Mouse (Mus musculus): ENCODE measurements around the gene Ap1ar. TPM values are rescaled to one million over a fixed set of nuclear protein-coding genes. Genes with fewer than 3 reads are reported as not detected.

Ap1ar gene
- polyA plus RNA-seq, 1 experiment from 2014 or later, result 38.3 TPM

DNA sequence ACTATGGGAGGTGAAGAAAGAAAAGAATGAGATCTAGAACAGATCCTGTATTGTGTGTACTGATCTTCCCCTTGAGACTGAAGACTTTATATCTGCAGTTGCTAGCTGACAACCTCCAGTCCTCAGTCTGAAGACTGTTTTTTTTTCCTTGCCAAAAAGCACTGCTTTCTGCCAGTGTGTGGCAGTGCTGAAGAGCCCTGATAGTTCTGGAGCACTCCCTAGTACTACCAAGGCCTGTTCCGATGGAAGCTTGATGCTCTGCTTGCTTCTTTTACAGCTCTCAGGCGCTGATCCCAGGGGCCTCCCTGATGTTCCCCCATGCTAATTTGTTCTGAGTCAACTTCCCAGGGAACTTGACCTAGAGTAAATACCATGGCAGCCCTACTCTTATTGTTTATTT is 26.9 kb upstream of the Ap1ar start:
- H3K9me3 ChIP-seq (ENCODE audit: control insufficient read depth, low read length), result no peaks in the 10 kb centered on the region
- WGBS, result 37% methylated on average over 2 of the region's 2 CpGs
- no peak overlapping the region for H3K27ac ChIP-seq (ENCODE audit: low read length)
- H3K36me3 ChIP-seq (ENCODE audit: control insufficient read depth, insufficient read depth, low read length), result no peaks in the 10 kb centered on the region
- peaks cover 10% of the 10 kb centered on the region; the same call in 1 of the 2 replicates for H3K4me1 ChIP-seq (replicated peaks; ENCODE audit: control insufficient read depth, insufficient read depth, low read length)
- H3K9ac ChIP-seq (ENCODE audit: low read length), result no peak overlapping the region
- no peak for ATAC-seq (ENCODE audit: low read depth)
- no peaks in the 10 kb centered on the region for H3K27me3 ChIP-seq (ENCODE audit: control insufficient read depth, insufficient read depth, low read depth, low read length)
- no peak overlapping the region for H3K4me2 ChIP-seq (ENCODE audit: low read depth, low read length)
- no peak overlapping the region for H3K4me3 ChIP-seq (ENCODE audit: low read length)

DNA sequence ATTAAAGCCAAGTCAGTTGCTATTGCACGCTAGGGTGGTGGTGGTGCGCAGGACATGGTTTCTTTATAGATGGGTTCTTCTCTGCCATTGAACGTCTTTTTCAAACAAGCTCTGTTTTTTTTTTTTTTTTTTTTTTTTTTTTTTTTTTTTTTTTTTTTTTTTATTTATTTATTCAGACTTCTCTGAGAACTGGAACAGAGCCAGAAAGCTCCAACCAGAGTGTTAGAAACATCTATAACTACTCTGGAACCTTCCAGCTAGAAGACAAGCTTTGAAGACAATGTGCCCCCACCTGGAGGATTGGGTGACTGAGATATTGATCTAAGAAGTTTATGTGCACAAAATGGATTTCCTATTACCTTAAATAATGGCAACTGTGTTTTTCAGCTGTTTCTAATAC is 26.2 kb upstream of the Ap1ar start:
- no peaks in the 10 kb centered on the region for H3K9me3 ChIP-seq (ENCODE audit: control insufficient read depth, low read length)
- 41% methylated on average over 3 of the region's 3 CpGs for WGBS
- no peaks in the 10 kb centered on the region for H3K36me3 ChIP-seq (ENCODE audit: control insufficient read depth, insufficient read depth, low read length)
- H3K4me2 ChIP-seq (ENCODE audit: low read depth, low read length), result no peak overlapping the region
- H3K27me3 ChIP-seq (ENCODE audit: control insufficient read depth, insufficient read depth, low read depth, low read length), result no peaks in the 10 kb centered on the region
- no peak overlapping the region for H3K9ac ChIP-seq (ENCODE audit: low read length)
- ATAC-seq (ENCODE audit: low read depth), result no peak
- peaks cover 7% of the 10 kb centered on the region; the same call in 1 of the 2 replicates for H3K4me1 ChIP-seq (replicated peaks; ENCODE audit: control insufficient read depth, insufficient read depth, low read length)
- H3K27ac ChIP-seq (ENCODE audit: low read length), result no peak overlapping the region
- H3K4me3 ChIP-seq (ENCODE audit: low read length), result no peak overlapping the region

DNA sequence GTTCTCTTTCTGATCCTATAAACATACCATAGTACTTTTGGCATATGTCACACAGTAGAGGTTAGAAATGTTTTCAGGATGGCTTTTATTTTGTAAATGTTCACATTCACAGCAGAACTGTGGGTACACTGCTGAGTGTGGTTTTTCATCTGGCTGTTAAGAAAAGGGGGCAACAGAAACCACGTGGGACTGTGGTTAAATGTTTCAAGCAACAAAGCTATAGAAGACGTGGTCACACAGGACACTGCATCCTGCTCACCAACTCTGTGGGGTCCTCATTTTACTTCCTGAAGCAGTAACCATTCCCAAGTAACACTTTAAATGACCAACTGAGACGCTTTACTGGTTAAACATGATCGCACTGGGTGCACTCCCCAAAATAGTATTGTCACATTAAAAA is 25.2 kb upstream of the Ap1ar start:
- Histone ChIP-seq H3K9me3 (ENCODE audit: control insufficient read depth, low read length) (no peaks in the 10 kb centered on the region), H3K4me1 (replicated peaks; ENCODE audit: control insufficient read depth, insufficient read depth, low read length) (peaks cover 7% of the 10 kb centered on the region; the same call in 1 of the 2 replicates), H3K4me3 (ENCODE audit: low read length) (no peak overlapping the region), H3K36me3 (ENCODE audit: control insufficient read depth, insufficient read depth, low read length) (no peaks in the 10 kb centered on the region), H3K27me3 (ENCODE audit: control insufficient read depth, insufficient read depth, low read depth, low read length) (no peaks in the 10 kb centered on the region), H3K27ac (ENCODE audit: low read length) (no peak overlapping the region), H3K4me2 (ENCODE audit: low read depth, low read length) (no peak overlapping the region), H3K9ac (ENCODE audit: low read length) (no peak overlapping the region)
- 66% methylated on average over 4 of the region's 4 CpGs for WGBS
- ATAC-seq (ENCODE audit: low read depth), result no peak

DNA sequence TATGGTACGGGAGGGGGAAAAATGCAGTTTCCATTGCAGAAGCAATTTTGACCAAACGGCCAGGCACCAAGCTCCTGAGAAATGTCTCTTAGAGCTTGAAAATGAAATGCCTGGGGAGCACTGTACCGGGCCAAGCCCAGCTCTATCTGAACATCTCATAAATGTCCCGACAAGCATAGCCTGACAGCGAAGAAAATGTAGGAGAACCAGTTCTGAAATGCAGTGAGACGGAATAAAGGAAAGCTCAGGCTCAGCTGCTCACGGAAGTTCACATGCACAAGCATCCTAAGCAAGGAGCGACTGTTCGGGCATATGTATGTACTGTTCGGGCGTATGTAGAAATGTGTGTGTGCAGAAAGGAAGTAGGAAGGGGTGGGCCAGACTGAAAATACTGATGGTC is 24.0 kb upstream of the Ap1ar start:
- Histone ChIP-seq H3K4me1 (replicated peaks; ENCODE audit: control insufficient read depth, insufficient read depth, low read length) (0 out of 2 replicates have a peak, but pooled peaks cover under 1% of the 10 kb centered on the region), H3K27ac (ENCODE audit: low read length) (no peak overlapping the region), H3K9me3 (ENCODE audit: control insufficient read depth, low read length) (no peaks in the 10 kb centered on the region), H3K4me2 (ENCODE audit: low read depth, low read length) (no peak overlapping the region), H3K4me3 (ENCODE audit: low read length) (no peak overlapping the region), H3K9ac (ENCODE audit: low read length) (no peak overlapping the region), H3K27me3 (ENCODE audit: control insufficient read depth, insufficient read depth, low read depth, low read length) (no peaks in the 10 kb centered on the region), H3K36me3 (ENCODE audit: control insufficient read depth, insufficient read depth, low read length) (no peaks in the 10 kb centered on the region)
- WGBS, result 71% methylated on average over 11 of the region's 11 CpGs
- no peak; the same call in 1 of the 2 replicates for ATAC-seq (ENCODE audit: low read depth)

DNA sequence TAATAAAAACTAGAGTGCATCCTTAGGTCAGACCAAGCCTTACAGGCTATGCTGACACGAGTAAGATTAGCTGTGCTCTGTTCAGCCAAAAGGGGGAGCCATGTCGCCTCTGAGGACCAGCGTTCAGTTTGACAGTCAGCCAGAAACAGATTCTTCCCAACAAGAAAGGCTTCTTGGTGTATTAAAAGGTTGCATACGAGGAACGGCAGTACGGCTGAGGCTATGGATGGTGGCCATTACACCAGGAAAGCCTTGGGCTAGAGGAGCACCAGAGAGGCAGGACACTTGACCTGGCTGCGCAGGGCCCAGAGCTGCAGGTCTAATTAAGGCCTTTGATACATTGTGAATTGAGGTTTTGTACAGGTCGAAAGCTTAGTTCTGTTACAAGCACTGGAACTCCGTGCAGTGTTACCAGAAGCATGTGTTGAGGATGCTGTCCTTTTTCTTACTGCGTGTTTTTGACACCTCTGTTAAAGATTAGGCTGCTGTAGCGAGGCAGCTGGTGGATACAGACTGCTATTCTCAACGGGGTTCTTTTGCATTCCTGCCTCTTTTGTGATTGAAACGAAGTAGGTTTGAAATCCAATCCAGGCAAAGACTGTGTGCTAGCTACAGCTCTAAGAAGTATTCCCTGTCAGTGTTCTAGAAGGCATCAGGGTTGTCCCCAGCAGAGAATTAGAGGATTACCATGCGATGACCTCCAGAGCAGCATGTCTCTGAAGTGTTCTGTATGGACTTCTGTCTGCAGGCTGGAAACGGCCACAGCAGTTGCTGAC is 16.3 kb upstream of the Ap1ar start:
- Histone ChIP-seq H3K4me1 (replicated peaks; ENCODE audit: control insufficient read depth, insufficient read depth, low read length) (no peaks in the 10 kb centered on the region), H3K36me3 (ENCODE audit: control insufficient read depth, insufficient read depth, low read length) (no peaks in the 10 kb centered on the region), H3K9ac (ENCODE audit: low read length) (no peak overlapping the region), H3K4me3 (ENCODE audit: low read length) (no peak overlapping the region), H3K4me2 (ENCODE audit: low read depth, low read length) (no peak overlapping the region), H3K27me3 (ENCODE audit: control insufficient read depth, insufficient read depth, low read depth, low read length) (no peaks in the 10 kb centered on the region), H3K27ac (ENCODE audit: low read length) (no peak overlapping the region), H3K9me3 (ENCODE audit: control insufficient read depth, low read length) (no peaks in the 10 kb centered on the region)
- 22% methylated on average over 15 of the region's 15 CpGs for WGBS
- ATAC-seq (ENCODE audit: low read depth), result peak; percentile 75; the same call in 1 of the 2 replicates

DNA sequence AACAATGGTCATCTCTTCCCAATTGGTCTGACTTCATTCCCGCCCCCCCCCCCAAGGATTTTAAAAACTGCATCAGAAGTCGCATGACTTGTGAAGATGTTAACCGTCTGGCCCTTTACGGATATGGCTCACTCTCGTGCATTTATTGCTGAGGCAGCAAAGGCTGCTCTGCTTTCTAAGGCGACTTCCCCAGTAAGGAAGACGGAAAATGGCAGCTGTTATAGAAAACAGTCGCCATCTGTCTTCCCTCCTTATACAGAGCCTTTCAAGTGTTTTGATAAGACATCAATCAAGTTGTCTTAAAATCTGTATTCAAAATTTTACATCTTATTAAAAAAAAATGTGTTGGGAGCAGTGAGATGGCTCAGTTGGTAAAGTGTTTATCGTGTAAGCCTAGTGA is 15.4 kb upstream of the Ap1ar start:
- 69% methylated on average over 9 of the region's 9 CpGs for WGBS
- no peak overlapping the region for H3K4me2 ChIP-seq (ENCODE audit: low read depth, low read length)
- ATAC-seq (ENCODE audit: low read depth), result no peak

DNA sequence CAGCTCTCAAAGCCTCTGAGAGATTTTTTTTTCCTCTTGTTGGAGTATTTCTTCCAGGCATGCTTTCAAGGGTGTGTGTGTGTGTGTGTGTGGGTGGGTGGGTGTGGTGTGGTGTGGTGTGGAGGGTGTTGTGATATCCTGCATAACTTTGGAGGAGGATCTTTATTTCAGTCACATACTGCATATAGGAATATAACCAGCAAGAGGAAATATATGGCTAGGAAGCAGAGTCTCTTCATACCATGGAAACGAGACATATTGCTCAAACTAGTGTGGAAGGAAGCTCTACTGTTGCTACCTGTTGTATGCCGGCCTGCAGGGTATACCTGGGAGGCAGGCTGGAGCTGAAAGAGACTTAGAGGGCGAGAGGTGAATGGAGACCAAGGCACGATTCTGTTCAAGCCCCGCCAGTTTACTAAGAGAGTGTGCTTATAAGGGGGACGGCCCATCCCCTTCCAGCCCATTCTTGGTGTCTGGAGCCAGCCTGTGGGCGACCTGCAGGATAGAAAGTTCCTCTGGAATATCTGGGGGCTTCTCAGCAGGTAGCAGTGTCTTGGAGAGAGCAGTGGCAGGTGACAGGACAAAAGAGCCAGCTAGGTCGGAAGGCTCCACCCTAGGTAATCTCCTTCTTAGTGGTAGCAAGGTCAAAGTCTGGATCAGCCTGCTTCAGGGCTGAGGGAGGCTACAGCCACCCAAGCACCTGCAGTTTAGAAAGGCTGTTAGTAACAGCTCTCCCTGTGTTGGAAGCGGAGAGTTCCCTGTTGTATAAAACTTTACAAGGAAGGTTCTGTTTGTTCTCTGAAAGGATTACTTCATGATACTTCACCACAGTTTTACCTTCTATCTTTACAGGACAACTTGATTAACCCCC is 13.7 kb upstream of the Ap1ar start:
- H3K4me1 ChIP-seq (replicated peaks; ENCODE audit: control insufficient read depth, insufficient read depth, low read length), result no peaks in the 10 kb centered on the region
- no peak overlapping the region for H3K9ac ChIP-seq (ENCODE audit: low read length)
- H3K9me3 ChIP-seq (ENCODE audit: control insufficient read depth, low read length), result 0 out of 2 replicates have a peak, but pooled peaks cover 2% of the 10 kb centered on the region
- H3K4me3 ChIP-seq (ENCODE audit: low read length), result no peak overlapping the region
- no peak for ATAC-seq (ENCODE audit: low read depth)
- no peaks in the 10 kb centered on the region for H3K27me3 ChIP-seq (ENCODE audit: control insufficient read depth, insufficient read depth, low read depth, low read length)
- H3K4me2 ChIP-seq (ENCODE audit: low read depth, low read length), result no peak overlapping the region
- H3K36me3 ChIP-seq (ENCODE audit: control insufficient read depth, insufficient read depth, low read length), result no peaks in the 10 kb centered on the region
- no peak overlapping the region for H3K27ac ChIP-seq (ENCODE audit: low read length)
- WGBS, result 62% methylated on average over 9 of the region's 9 CpGs

More for the DNA sequence above, 15.4 kb upstream of the Ap1ar start:
- Histone ChIP-seq H3K27me3 (ENCODE audit: control insufficient read depth, insufficient read depth, low read depth, low read length) (no peaks in the 10 kb centered on the region), H3K4me1 (replicated peaks; ENCODE audit: control insufficient read depth, insufficient read depth, low read length) (no peaks in the 10 kb centered on the region), H3K27ac (ENCODE audit: low read length) (no peak overlapping the region), H3K36me3 (ENCODE audit: control insufficient read depth, insufficient read depth, low read length) (no peaks in the 10 kb centered on the region), H3K4me3 (ENCODE audit: low read length) (no peak overlapping the region), H3K9me3 (ENCODE audit: control insufficient read depth, low read length) (no peaks in the 10 kb centered on the region), H3K9ac (ENCODE audit: low read length) (no peak overlapping the region)

DNA sequence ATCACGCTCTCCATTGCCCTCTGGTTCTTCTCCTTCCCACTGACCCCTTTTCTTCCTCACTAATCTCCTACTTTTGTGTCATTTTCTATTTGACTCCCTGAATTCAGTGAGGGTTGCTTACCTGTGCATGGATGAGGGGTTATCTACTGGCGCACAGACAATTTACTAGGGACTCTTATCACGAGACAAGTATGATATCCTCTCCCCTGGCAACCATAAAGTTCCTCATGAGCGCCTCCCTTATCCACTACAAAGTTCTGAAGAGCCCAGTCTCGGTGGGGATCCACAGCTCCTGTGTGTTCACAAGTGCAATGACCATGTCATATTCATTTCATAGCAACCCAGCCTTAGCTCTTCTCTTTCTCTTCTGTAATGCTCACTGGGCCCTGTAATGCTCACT is 12.6 kb upstream of the Ap1ar start:
- H3K27ac ChIP-seq (ENCODE audit: low read length), result no peak overlapping the region
- no peaks in the 10 kb centered on the region for H3K27me3 ChIP-seq (ENCODE audit: control insufficient read depth, insufficient read depth, low read depth, low read length)
- no peak overlapping the region for H3K9ac ChIP-seq (ENCODE audit: low read length)
- WGBS, result 77% methylated on average over 5 of the region's 5 CpGs
- H3K36me3 ChIP-seq (ENCODE audit: control insufficient read depth, insufficient read depth, low read length), result no peaks in the 10 kb centered on the region
- H3K4me2 ChIP-seq (ENCODE audit: low read depth, low read length), result no peak overlapping the region
- H3K4me1 ChIP-seq (replicated peaks; ENCODE audit: control insufficient read depth, insufficient read depth, low read length), result no peaks in the 10 kb centered on the region
- 0 out of 2 replicates have a peak, but pooled peaks cover 2% of the 10 kb centered on the region for H3K9me3 ChIP-seq (ENCODE audit: control insufficient read depth, low read length)
- H3K4me3 ChIP-seq (ENCODE audit: low read length), result no peak overlapping the region
- ATAC-seq (ENCODE audit: low read depth), result no peak

DNA sequence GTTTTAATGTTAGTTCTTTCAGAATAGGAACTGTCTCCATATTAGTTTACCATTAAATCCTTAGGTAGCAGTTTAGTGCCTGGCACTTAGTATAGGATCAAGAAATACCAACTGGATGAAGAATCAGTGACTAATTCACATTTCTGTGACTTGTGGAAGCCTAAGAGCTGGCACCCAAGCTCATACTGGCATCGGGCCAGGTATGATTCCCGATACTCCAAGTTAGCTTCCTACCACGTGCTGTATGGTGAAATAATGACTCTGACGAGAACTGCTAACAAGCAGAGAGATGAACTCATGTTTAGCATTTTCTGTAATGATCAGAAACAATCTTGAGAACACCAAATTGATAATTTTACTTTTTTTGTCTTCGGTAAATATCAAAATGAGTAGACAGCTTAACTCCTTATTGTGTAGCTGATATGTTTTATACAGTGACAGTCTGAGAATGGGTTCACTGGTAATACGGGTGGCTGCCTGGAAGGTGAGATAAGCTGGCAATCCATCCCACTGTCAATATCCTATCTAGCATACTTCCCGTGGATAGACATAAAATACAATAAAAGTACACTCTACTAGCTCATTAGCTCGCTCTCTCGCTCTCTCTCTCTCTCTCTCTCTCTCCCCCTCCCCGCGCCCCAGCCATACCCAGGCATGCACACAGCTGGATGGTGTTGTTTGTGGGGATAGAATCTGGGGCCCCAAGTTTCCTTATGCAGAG is 10.9 kb upstream of the Ap1ar start:
- no peak overlapping the region for H3K4me3 ChIP-seq (ENCODE audit: low read length)
- no peak overlapping the region for H3K4me2 ChIP-seq (ENCODE audit: low read depth, low read length)
- H3K9me3 ChIP-seq (ENCODE audit: control insufficient read depth, low read length), result 0 out of 2 replicates have a peak, but pooled peaks cover 2% of the 10 kb centered on the region
- no peak overlapping the region for H3K27ac ChIP-seq (ENCODE audit: low read length)
- no peak for ATAC-seq (ENCODE audit: low read depth)
- peaks cover 5% of the 10 kb centered on the region; the same call in 1 of the 2 replicates for H3K4me1 ChIP-seq (replicated peaks; ENCODE audit: control insufficient read depth, insufficient read depth, low read length)
- no peaks in the 10 kb centered on the region for H3K27me3 ChIP-seq (ENCODE audit: control insufficient read depth, insufficient read depth, low read depth, low read length)
- no peak overlapping the region for H3K9ac ChIP-seq (ENCODE audit: low read length)
- no peaks in the 10 kb centered on the region for H3K36me3 ChIP-seq (ENCODE audit: control insufficient read depth, insufficient read depth, low read length)
- WGBS, result 66% methylated on average over 11 of the region's 11 CpGs
